Mouse (Mus musculus) CD8-positive naive resting alpha-beta T cell, adult 2 months (primary cell): ENCODE measurements around the gene Gm49486.
A peak's percentile ranks its signal among the peaks of the same experiment; 100 is the strongest.
"Not testable (repeated sequence)": the region's sequence is repeated elsewhere in the genome, so short reads cannot be mapped to it uniquely, and the experiment has no call there.

Source experiments
- DNase-seq, 2 experiments: peaks; one replicate each; pipeline ENCODE4 v3.0.0; 2022; ENCODE audit warnings: low read depth in 2 of 2, low spot score in 2 of 2

Gene Gm49486

GRCm38 (mm10) chr15:79224685-79225084 lies 4.5 kb upstream of the Gm49486 start:
- peak; percentile 80 to 82 for DNase-seq

GRCm38 (mm10) chr15:79225780-79226179 lies 3.4 kb upstream of the Gm49486 start:
- DNase-seq, result not testable (repeated sequence)

- DNase-seq, result no peak
Measured at GRCm38 (mm10) chr15:79235268-79235667, 6.1 kb downstream of the Gm49486 start.

- DNase-seq, result no peak
Measured at GRCm38 (mm10) chr15:79238036-79238435, 8.8 kb downstream of the Gm49486 start.

GRCm38 (mm10) chr15:79242574-79243233 lies 13.5 kb downstream of the Gm49486 start:
- no peak for DNase-seq

GRCm38 (mm10) chr15:79243234-79244042 lies 14.2 kb downstream of the Gm49486 start:
- peak; percentile 88 to 93 for DNase-seq

- DNase-seq, result no peak
Measured at GRCm38 (mm10) chr15:79244071-79244893, 15.1 kb downstream of the Gm49486 start.

GRCm38 (mm10) chr15:79245321-79245720 lies 16.1 kb downstream of the Gm49486 start:
- no peak for DNase-seq

- DNase-seq, result no peak
Measured at GRCm38 (mm10) chr15:79250236-79250635, 21.0 kb downstream of the Gm49486 start.

GRCm38 (mm10) chr15:79251168-79251567 lies 22.0 kb downstream of the Gm49486 start:
- DNase-seq, result no peak

GRCm38 (mm10) chr15:79251781-79252491 lies 22.7 kb downstream of the Gm49486 start:
- DNase-seq, result no peak

GRCm38 (mm10) chr15:79252580-79252979 lies 23.4 kb downstream of the Gm49486 start:
- DNase-seq, result no peak

GRCm38 (mm10) chr15:79254661-79255060 lies 25.5 kb downstream of the Gm49486 start, which contains the start of gene Slc16a8:
Gene Slc16a8, minus strand, starts transcription at chr15:79254761.
- no peak for DNase-seq

GRCm38 (mm10) chr15:79258521-79258920 lies 29.3 kb downstream of the Gm49486 start:
- no peak for DNase-seq

GRCm38 (mm10) chr15:79261095-79261725 lies 32.0 kb downstream of the Gm49486 start:
- DNase-seq, result peak in 1 of 2 experiments; percentile 18

- no peak for DNase-seq
Measured at GRCm38 (mm10) chr15:79261757-79262156, 32.6 kb downstream of the Gm49486 start.

GRCm38 (mm10) chr15:79262375-79262774 lies 33.2 kb downstream of the Gm49486 start:
- no peak for DNase-seq

- no peak for DNase-seq
Measured at GRCm38 (mm10) chr15:79262786-79263309, 33.7 kb downstream of the Gm49486 start.

GRCm38 (mm10) chr15:79263726-79264125 lies 34.5 kb downstream of the Gm49486 start:
- no peak for DNase-seq

GRCm38 (mm10) chr15:79265384-79265783 lies 36.2 kb downstream of the Gm49486 start:
- DNase-seq, result peak in 1 of 2 experiments; percentile 11
